Mouse (Mus musculus) intestine, embryonic 16.5 days (tissue): ENCODE measurements around the gene Twsg1. TPM values are rescaled to one million over a fixed set of nuclear protein-coding genes. Genes with fewer than 3 reads are reported as not detected.

Experiments used
- ATAC-seq: fragments of 200-750 bp; cut with Nextera tagmentation; 2 replicates; pipeline ENCODE4 v1.8.0; 2017; ENCODE audit warnings: moderate TSS enrichment, moderate library complexity
- H3K27ac ChIP-seq: fragments of 300-500 bp; sonication (generic); 2 replicates; pipeline ENCODE4 v1.5.1; 2014; ENCODE audit warnings: mild to moderate bottlenecking, low read length
- H3K27me3 ChIP-seq: fragments of 300-500 bp; sonication (generic); replicated peaks from 2 replicates; pipeline ENCODE4 v1.6.1; 2014; ENCODE audit warnings: low read length, control low read depth, mixed read lengths; ENCODE audit not compliant: control insufficient read depth, insufficient read depth
- H3K36me3 ChIP-seq: fragments of 300-500 bp; sonication (generic); 2 replicates; pipeline ENCODE4 v1.6.1; 2014; ENCODE audit warnings: low read length, control low read depth; ENCODE audit not compliant: control insufficient read depth, insufficient read depth
- H3K4me1 ChIP-seq: fragments of 300-500 bp; sonication (generic); 2 replicates; pipeline ENCODE4 v1.6.1; 2014; ENCODE audit warnings: low read length, control low read depth, mixed read lengths; ENCODE audit not compliant: control insufficient read depth, insufficient read depth
- H3K4me2 ChIP-seq: fragments of 300-500 bp; sonication (generic); 2 replicates; pipeline ENCODE4 v1.6.1; 2014; ENCODE audit warnings: low read depth, low read length, control low read depth
- H3K4me3 ChIP-seq: fragments of 300-500 bp; sonication (generic); 2 replicates; pipeline ENCODE4 v1.5.1; 2014; ENCODE audit warnings: mild to moderate bottlenecking, low read length
- H3K9ac ChIP-seq: fragments of 300-500 bp; sonication (generic); 2 replicates; pipeline ENCODE4 v1.6.1; 2014; ENCODE audit warnings: low read depth, low read length
- H3K9me3 ChIP-seq: fragments of 300-500 bp; sonication (generic); 2 replicates; pipeline ENCODE4 v1.6.1; 2016; ENCODE audit warnings: low read length, control low read depth; ENCODE audit not compliant: control insufficient read depth
- WGBS: fragments of 180-500 bp; shearing (Covaris S2); extraction: QIAGEN DNeasy Blood & Tissue Kit; methylation state at CpG from one replicate; pipeline ENCODE4 v1.1.7; 2014; 5-methylcytosine and 5-hydroxymethylcytosine counted together
- polyA plus RNA-seq: library from polyadenylated mRNA; unstranded; fragments of >200 nt; fragmentation: Nextera tagmentation; extraction: Ambion mirVana; gene quantifications from 2 replicates; pipeline ENCODE4 v1.2.1, GENCODE M21; 2015

Twsg1 gene
- polyA plus RNA-seq, 1 experiment from 2014 or later = 61.7 TPM

- 0 out of 2 replicates have a peak, but pooled peaks cover 12% of the 10 kb centered on the region for H3K36me3 ChIP-seq
- H3K4me3 ChIP-seq = no peak overlapping the region
- H3K27ac ChIP-seq = no peak overlapping the region
- no peak for ATAC-seq
- H3K27me3 ChIP-seq = no peaks in the 10 kb centered on the region
- H3K4me2 ChIP-seq = no peak overlapping the region
- peaks cover 2% of the 10 kb centered on the region for H3K4me1 ChIP-seq
- H3K9ac ChIP-seq = no peak overlapping the region
- WGBS = 60% methylated on average over 5 of the region's 5 CpGs
- H3K9me3 ChIP-seq = no peaks in the 10 kb centered on the region
Measured at GRCm38 (mm10) chr17:65924218-65924617, 26.8 kb downstream of the Twsg1 start.

DNA sequence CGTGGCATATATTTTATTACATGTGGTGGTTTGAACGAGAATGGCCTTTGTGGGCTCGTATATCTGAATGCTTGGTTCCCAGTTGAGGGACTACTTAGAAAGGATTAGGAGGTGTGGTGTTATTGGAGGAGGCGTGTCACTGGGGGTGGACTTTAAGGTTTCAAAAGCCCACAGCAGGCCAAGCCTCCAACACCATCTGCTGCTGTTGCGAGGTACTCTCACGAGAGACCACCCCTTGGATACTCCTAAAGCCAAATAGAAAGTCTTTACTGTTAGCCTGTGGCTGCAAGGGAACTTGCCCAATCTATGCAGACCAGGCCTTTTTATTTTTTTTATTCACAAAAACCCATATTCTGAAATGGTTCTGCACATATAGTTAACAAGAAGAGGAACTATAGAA is 29.1 kb downstream of the Twsg1 start:
- 0 out of 2 replicates have a peak, but pooled peaks cover 12% of the 10 kb centered on the region for H3K36me3 ChIP-seq
- H3K4me1 ChIP-seq = peaks cover 6% of the 10 kb centered on the region
- WGBS = 85% methylated on average over 6 of the region's 6 CpGs
- no peak for ATAC-seq
- H3K4me3 ChIP-seq = no peak overlapping the region
- no peaks in the 10 kb centered on the region for H3K9me3 ChIP-seq
- H3K27ac ChIP-seq = no peak overlapping the region
- no peak overlapping the region for H3K9ac ChIP-seq
- H3K4me2 ChIP-seq = no peak overlapping the region
- no peaks in the 10 kb centered on the region for H3K27me3 ChIP-seq

DNA sequence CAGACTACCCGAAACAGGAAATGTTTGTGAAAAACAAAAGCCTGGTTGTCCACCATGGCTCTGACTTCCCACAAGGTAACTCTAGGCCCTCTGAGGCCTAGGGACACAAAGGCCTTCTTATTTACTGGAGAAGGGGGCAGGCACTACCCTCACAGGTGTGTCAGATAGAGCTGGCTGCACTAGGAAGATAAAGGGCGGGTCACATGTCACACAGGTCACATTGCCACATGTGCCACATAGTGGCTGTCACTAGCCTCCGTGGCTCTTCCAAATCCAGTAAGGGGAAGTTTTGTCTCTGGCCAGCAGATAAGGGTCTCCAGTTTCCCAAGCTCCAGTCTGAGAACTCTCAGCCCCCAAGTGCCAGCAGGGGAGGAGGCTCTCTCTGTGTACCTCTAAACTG is 31.8 kb downstream of the Twsg1 start:
- Histone ChIP-seq H3K4me2 (no peak overlapping the region), H3K36me3 (0 out of 2 replicates have a peak, but pooled peaks cover 9% of the 10 kb centered on the region), H3K4me1 (peaks cover 6% of the 10 kb centered on the region), H3K4me3 (no peak overlapping the region), H3K27me3 (no peaks in the 10 kb centered on the region), H3K9ac (no peak overlapping the region), H3K9me3 (no peaks in the 10 kb centered on the region), H3K27ac (no peak overlapping the region)
- 62% methylated on average over 3 of the region's 3 CpGs for WGBS
- peak; percentile 47 for ATAC-seq

GRCm38 (mm10) chr17:65916135-65916668 is 34.8 kb downstream of the Twsg1 start:
- Histone ChIP-seq H3K4me3 (no peak overlapping the region), H3K4me2 (0 out of 2 replicates have a peak overlapping the region, but pooled peaks have one; percentile 0), H3K27ac (peak overlapping the region; percentile 80), H3K9me3 (no peaks in the 10 kb centered on the region), H3K36me3 (no peaks in the 10 kb centered on the region), H3K27me3 (no peaks in the 10 kb centered on the region), H3K9ac (peak overlapping the region; percentile 3; the same call in 1 of the 2 replicates), H3K4me1 (peaks cover 6% of the 10 kb centered on the region)
- WGBS = 35% methylated on average over 8 of the region's 8 CpGs
- peak; percentile 90 for ATAC-seq

DNA sequence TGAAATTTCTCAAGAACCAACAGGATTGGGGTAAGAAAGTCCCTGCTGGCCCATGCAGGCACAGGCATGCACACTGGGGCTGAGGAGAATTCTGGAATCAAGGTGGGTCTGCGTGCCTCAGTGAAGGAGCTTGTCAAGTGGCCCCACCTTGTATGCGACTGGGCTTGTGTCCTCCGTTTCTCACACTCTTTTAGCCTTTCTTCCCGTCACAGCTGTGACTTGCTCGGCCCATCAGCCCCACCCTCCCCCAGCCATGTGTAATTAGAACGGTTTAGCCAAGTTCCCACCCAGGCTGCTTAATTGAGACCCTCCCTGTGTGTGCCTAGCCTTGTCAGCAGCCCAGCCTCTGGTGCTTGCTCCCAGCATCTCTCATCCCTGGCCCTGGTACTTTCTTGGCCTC is 36.9 kb downstream of the Twsg1 start:
- Histone ChIP-seq H3K4me2 (no peak overlapping the region), H3K9ac (no peak overlapping the region), H3K27ac (no peak overlapping the region), H3K4me1 (peaks cover 3% of the 10 kb centered on the region), H3K36me3 (no peaks in the 10 kb centered on the region), H3K27me3 (no peaks in the 10 kb centered on the region), H3K4me3 (no peak overlapping the region), H3K9me3 (no peaks in the 10 kb centered on the region)
- WGBS = 68% methylated on average over 6 of the region's 6 CpGs
- ATAC-seq = no peak

- Histone ChIP-seq H3K9ac (no peak overlapping the region), H3K4me2 (no peak overlapping the region), H3K9me3 (no peaks in the 10 kb centered on the region), H3K27me3 (no peaks in the 10 kb centered on the region), H3K27ac (no peak overlapping the region), H3K36me3 (no peaks in the 10 kb centered on the region), H3K4me1 (peaks cover 4% of the 10 kb centered on the region; the same call in 1 of the 2 replicates), H3K4me3 (no peak overlapping the region)
- ATAC-seq = no peak
- WGBS = 91% methylated on average over 2 of the region's 2 CpGs
Measured at GRCm38 (mm10) chr17:65912202-65912601, 38.8 kb downstream of the Twsg1 start.

- WGBS = 80% methylated on average over 15 of the region's 15 CpGs
- Histone ChIP-seq H3K4me1 (peaks cover 9% of the 10 kb centered on the region), H3K27ac (no peak overlapping the region), H3K4me3 (no peak overlapping the region), H3K9me3 (no peaks in the 10 kb centered on the region), H3K36me3 (no peaks in the 10 kb centered on the region), H3K9ac (no peak overlapping the region), H3K4me2 (no peak overlapping the region), H3K27me3 (no peaks in the 10 kb centered on the region)
- no peak for ATAC-seq
Measured at GRCm38 (mm10) chr17:65911285-65912069, 39.5 kb downstream of the Twsg1 start.

DNA sequence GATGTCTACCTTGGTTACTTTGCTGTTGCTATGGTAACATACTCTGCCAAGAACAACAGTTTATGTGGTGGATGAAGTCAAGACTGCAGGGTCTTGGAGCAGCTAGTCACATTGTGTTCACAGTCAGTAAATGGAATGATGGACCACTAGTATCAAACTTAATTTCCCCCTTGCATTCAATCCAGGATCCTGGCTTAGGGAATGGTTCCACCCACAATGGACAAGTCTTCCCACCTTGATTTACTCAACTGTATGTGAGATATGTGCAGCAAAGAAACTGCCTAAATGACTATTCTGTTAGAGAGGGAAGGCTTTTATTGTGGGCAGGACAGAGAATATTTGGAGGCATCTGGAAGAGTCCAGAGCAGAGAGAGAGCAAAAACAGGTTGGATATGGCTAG is 42.8 kb downstream of the Twsg1 start:
- no peak for ATAC-seq
- Histone ChIP-seq H3K4me3 (no peak overlapping the region), H3K9ac (no peak overlapping the region), H3K36me3 (no peaks in the 10 kb centered on the region), H3K27me3 (no peaks in the 10 kb centered on the region), H3K27ac (no peak overlapping the region), H3K4me2 (no peak overlapping the region), H3K4me1 (peaks cover 9% of the 10 kb centered on the region), H3K9me3 (no peaks in the 10 kb centered on the region)

- H3K36me3 ChIP-seq = no peaks in the 10 kb centered on the region
- H3K4me1 ChIP-seq = peaks cover 9% of the 10 kb centered on the region
- H3K27me3 ChIP-seq = no peaks in the 10 kb centered on the region
- WGBS = 50% methylated on average over 11 of the region's 11 CpGs
- H3K9ac ChIP-seq = no peak overlapping the region
- peak; percentile 70 for ATAC-seq
- no peaks in the 10 kb centered on the region; the same call in 1 of the 2 replicates for H3K9me3 ChIP-seq
- H3K4me2 ChIP-seq = peak overlapping the region; percentile 22; the same call in 1 of the 2 replicates
- H3K27ac ChIP-seq = 0 out of 2 replicates have a peak overlapping the region, but pooled peaks have one; percentile 30
- H3K4me3 ChIP-seq = no peak overlapping the region
Measured at GRCm38 (mm10) chr17:65906895-65907401, 44.1 kb downstream of the Twsg1 start.
